Mouse (Mus musculus): ENCODE measurements around the gene Krt31.

DNA sequence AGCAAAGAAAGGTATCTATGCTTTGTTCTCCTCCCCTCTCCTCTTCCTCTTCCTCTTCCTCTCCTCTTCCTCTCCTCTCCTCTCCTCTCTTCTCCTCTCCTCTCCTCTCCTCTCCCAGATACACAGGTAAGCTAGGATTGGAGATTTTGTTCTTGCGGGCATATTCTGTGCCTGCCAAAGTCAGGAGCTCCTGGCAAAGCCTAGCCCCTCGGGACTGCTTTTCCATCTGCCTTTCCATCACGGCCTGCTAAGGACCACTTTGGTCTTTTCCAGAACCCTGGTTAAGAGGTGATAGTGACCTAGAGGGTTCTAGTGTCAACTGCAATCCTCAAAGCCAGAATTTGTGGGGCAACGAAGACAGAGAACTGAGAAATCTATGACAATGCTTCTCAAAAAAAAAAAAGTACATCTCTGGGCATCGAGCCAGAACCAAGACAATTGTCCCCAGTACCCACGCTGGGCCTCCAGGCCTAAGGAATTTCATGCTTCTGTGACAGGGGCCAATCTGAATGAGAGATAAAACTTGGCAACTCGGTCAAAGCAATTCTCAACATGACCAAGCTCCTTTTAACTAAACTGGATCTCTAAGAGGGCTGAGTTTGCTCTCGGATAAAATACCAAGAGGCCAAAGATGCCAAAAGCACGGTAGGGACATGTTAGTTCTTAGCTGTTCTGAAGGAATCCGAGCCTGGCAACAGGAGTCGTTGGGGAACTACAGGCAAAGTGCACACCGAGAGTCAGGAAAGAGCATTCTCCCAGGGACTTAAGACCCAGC, 16.1 kb upstream of the Krt31 start:
- TF ChIP-seq CTCF (IDR thresholded peaks at IDR 0.05; ENCODE audit: control insufficient read depth, insufficient read depth, low read length): no peak
- TF ChIP-seq POLR2A (IDR thresholded peaks at IDR 0.05; ENCODE audit: borderline replicate concordance, control insufficient read depth, low read depth, low read length): no peak

Measured in bone marrow, adult 2 months (tissue).